Mouse (Mus musculus) MEL (cell line): ENCODE data around the gene Smyd5. TPM values are rescaled to one million over a fixed set of nuclear protein-coding genes. Genes with fewer than 3 reads are reported as not detected.

Experiments
- DNase-seq: peaks from one replicate; pipeline ENCODE4 v3.0.0; 2011; ENCODE audit warnings: low read depth, low spot score
- H3K27ac ChIP-seq: 2 replicates; pipeline ENCODE4 v1.5.1; 2012; ENCODE audit warnings: low read depth, mild to moderate bottlenecking, control low read depth, low read length, moderate library complexity; ENCODE audit not compliant: control insufficient read depth
- H3K27me3 ChIP-seq, 2 experiments: fragments of 150-350 bp in 1 of 2; sonication (generic) in 1 of 2; 2 replicates each; pipeline ENCODE4 v1.6.1; 2012; ENCODE audit warnings: low read length in 2 of 2, mild to moderate bottlenecking in 2 of 2, improper control_type of control experiment in 1 of 2, moderate library complexity in 1 of 2; ENCODE audit not compliant: insufficient read depth in 2 of 2, control insufficient read depth in 1 of 2
- H3K36me3 ChIP-seq, 2 experiments: 2 replicates each; pipeline ENCODE4 v1.6.1; 2012 to 2014; ENCODE audit warnings: low read length in 2 of 2, improper control_type of control experiment in 1 of 2, inconsistent platforms in 1 of 2, mild to moderate bottlenecking in 1 of 2; ENCODE audit not compliant: insufficient read depth in 2 of 2, control insufficient read depth in 1 of 2
- H3K4me1 ChIP-seq, 2 experiments: fragments of 150-350 bp in 1 of 2; sonication (generic) in 1 of 2; 2 replicates each; pipeline ENCODE4 v1.6.1; 2012; ENCODE audit warnings: low read length in 2 of 2, improper control_type of control experiment in 1 of 2, mild to moderate bottlenecking in 1 of 2; ENCODE audit not compliant: insufficient read depth in 2 of 2, control insufficient read depth in 1 of 2
- H3K4me3 ChIP-seq, 2 experiments: fragments of 150-350 bp in 1 of 2; sonication (generic) in 1 of 2; 2 replicates each; pipeline ENCODE4 v1.5.1; 2012; ENCODE audit warnings: low read depth in 2 of 2, low read length in 2 of 2, mild to moderate bottlenecking in 2 of 2, moderate library complexity in 2 of 2, control low read depth in 1 of 2, improper control_type of control experiment in 1 of 2; ENCODE audit not compliant: control insufficient read depth in 1 of 2, insufficient read depth in 1 of 2
- H3K79me2 ChIP-seq: 2 replicates; pipeline ENCODE4 v1.6.1; 2012; ENCODE audit warnings: mild to moderate bottlenecking, low read length, moderate library complexity; ENCODE audit not compliant: control insufficient read depth, poor library complexity, insufficient read depth
- H3K9ac ChIP-seq: 2 replicates; pipeline ENCODE4 v1.6.1; 2012; ENCODE audit warnings: low read depth, mild to moderate bottlenecking, control low read depth, low read length, moderate library complexity; ENCODE audit not compliant: control insufficient read depth, poor library complexity, severe bottlenecking
- H3K9me3 ChIP-seq: fragments of 150-350 bp; sonication (generic); replicated peaks from 2 replicates; pipeline ENCODE4 v1.6.1; 2012; ENCODE audit warnings: mild to moderate bottlenecking, low read length, improper control_type of control experiment, moderate library complexity; ENCODE audit not compliant: insufficient read depth
- BHLHE40 ChIP-seq: IDR thresholded peaks from 2 replicates; pipeline ENCODE4 v1.6.1; 2012; ENCODE audit warnings: low read depth, mild to moderate bottlenecking, inconsistent platforms, low read length, improper control_type of control experiment, borderline replicate concordance
- E2F4 ChIP-seq: IDR thresholded peaks from 2 replicates; pipeline ENCODE4 v1.6.1; 2011; ENCODE audit warnings: low read depth, low read length, improper control_type of control experiment, borderline replicate concordance
- ELF1 ChIP-seq: IDR thresholded peaks from 2 replicates; pipeline ENCODE4 v1.6.1; 2014; ENCODE audit warnings: low read depth, mild to moderate bottlenecking, inconsistent platforms, low read length, improper control_type of control experiment, moderate library complexity
- EP300 ChIP-seq, 2 experiments: IDR thresholded peaks; 2 replicates each; pipeline ENCODE4 v1.6.1; 2011; ENCODE audit warnings: improper control_type of control experiment in 2 of 2, low read length in 2 of 2, low read depth in 1 of 2, mild to moderate bottlenecking in 1 of 2
- GABPA ChIP-seq: IDR thresholded peaks from 2 replicates; pipeline ENCODE4 v1.6.1; 2012; ENCODE audit warnings: low read depth, mild to moderate bottlenecking, inconsistent platforms, low read length, improper control_type of control experiment, moderate library complexity
- JUND ChIP-seq: IDR thresholded peaks from 2 replicates; pipeline ENCODE4 v1.6.1; 2011; ENCODE audit warnings: low read depth, mild to moderate bottlenecking, improper control_type of control experiment, low read length
- KAT2A ChIP-seq: conservative IDR thresholded peaks from 2 replicates; pipeline ENCODE4 v1.6.1; 2012; ENCODE audit warnings: low read depth, low read length, improper control_type of control experiment, inconsistent platforms
- MAFK ChIP-seq: IDR thresholded peaks from 2 replicates; pipeline ENCODE4 v1.6.1; 2011; ENCODE audit warnings: low read depth, mild to moderate bottlenecking, low read length, improper control_type of control experiment, borderline replicate concordance
- MAX ChIP-seq: IDR thresholded peaks from 2 replicates; pipeline ENCODE4 v1.6.1; 2011; ENCODE audit warnings: low read length, improper control_type of control experiment
- MAZ ChIP-seq: IDR thresholded peaks from 2 replicates; pipeline ENCODE4 v1.6.1; 2012; ENCODE audit warnings: low read depth, mild to moderate bottlenecking, inconsistent platforms, low read length, improper control_type of control experiment
- MEF2A ChIP-seq: IDR thresholded peaks from 2 replicates; pipeline ENCODE4 v1.6.1; 2014; ENCODE audit warnings: low read depth, mild to moderate bottlenecking, inconsistent platforms, low read length, improper control_type of control experiment; ENCODE audit not compliant: poor library complexity, insufficient replicate concordance, severe bottlenecking; ENCODE audit errors: extremely low read depth
- MXI1 ChIP-seq: IDR thresholded peaks from 2 replicates; pipeline ENCODE4 v1.6.1; 2011; ENCODE audit warnings: mild to moderate bottlenecking, low read depth, low read length, improper control_type of control experiment
- MYB ChIP-seq: IDR thresholded peaks from 2 replicates; pipeline ENCODE4 v1.6.1; 2011; ENCODE audit warnings: mild to moderate bottlenecking, low read depth, low read length, improper control_type of control experiment
- MYC ChIP-seq: IDR thresholded peaks from 2 replicates; pipeline ENCODE4 v1.6.1; 2011; ENCODE audit warnings: low read depth, mild to moderate bottlenecking, low read length, improper control_type of control experiment, moderate library complexity
- NELFE ChIP-seq: IDR thresholded peaks from 2 replicates; pipeline ENCODE4 v1.6.1; 2011; ENCODE audit warnings: low read depth, low read length, improper control_type of control experiment
- POLR2A ChIP-seq, 2 experiments: IDR thresholded peaks; 2 replicates each; pipeline ENCODE4 v1.6.1; 2011 to 2012; ENCODE audit warnings: low read length in 2 of 2, mild to moderate bottlenecking in 2 of 2, control low read depth in 1 of 2, improper control_type of control experiment in 1 of 2, low read depth in 1 of 2, moderate library complexity in 1 of 2; ENCODE audit not compliant: control insufficient read depth in 1 of 2, insufficient read depth in 1 of 2, poor library complexity in 1 of 2
- POLR2AphosphoS2 ChIP-seq: IDR thresholded peaks from 2 replicates; pipeline ENCODE4 v1.6.1; 2011; ENCODE audit warnings: low read length, improper control_type of control experiment
- POLR2AphosphoS5 ChIP-seq: IDR thresholded peaks from 2 replicates; pipeline ENCODE4 v1.6.1; 2012; ENCODE audit warnings: low read depth, borderline replicate concordance, mild to moderate bottlenecking, inconsistent platforms, low read length, moderate library complexity, mixed read lengths
- RAD21 ChIP-seq: IDR thresholded peaks from 2 replicates; pipeline ENCODE4 v1.6.1; 2011; ENCODE audit warnings: mild to moderate bottlenecking, low read depth, low read length, improper control_type of control experiment
- RCOR1 ChIP-seq: IDR thresholded peaks from 2 replicates; pipeline ENCODE4 v1.6.1; 2012; ENCODE audit warnings: low read depth, mild to moderate bottlenecking, inconsistent platforms, low read length, improper control_type of control experiment
- SIN3A ChIP-seq: IDR thresholded peaks from 2 replicates; pipeline ENCODE4 v1.6.1; 2012; ENCODE audit warnings: low read length, improper control_type of control experiment, inconsistent platforms
- TAL1 ChIP-seq: IDR thresholded peaks from 2 replicates; pipeline ENCODE4 v1.6.1; 2012; ENCODE audit warnings: mild to moderate bottlenecking, inconsistent platforms, low read length, moderate library complexity, mixed read lengths
- TBP ChIP-seq: IDR thresholded peaks from 2 replicates; pipeline ENCODE4 v1.8.0; 2011; ENCODE audit warnings: low read depth, low read length, improper control_type of control experiment
- USF1 ChIP-seq: IDR thresholded peaks from 2 replicates; pipeline ENCODE4 v1.6.1; 2014; ENCODE audit warnings: low read depth, mild to moderate bottlenecking, inconsistent platforms, low read length, improper control_type of control experiment, moderate library complexity
- USF2 ChIP-seq, 2 experiments: IDR thresholded peaks; 2 replicates each; pipeline ENCODE4 v1.6.1; 2011 to 2012; ENCODE audit warnings: improper control_type of control experiment in 2 of 2, low read length in 2 of 2, borderline replicate concordance in 1 of 2, inconsistent platforms in 1 of 2, low read depth in 1 of 2, mild to moderate bottlenecking in 1 of 2; ENCODE audit not compliant: insufficient read depth in 1 of 2
- ZC3H11A ChIP-seq: IDR thresholded peaks from 2 replicates; pipeline ENCODE4 v1.6.1; 2012; ENCODE audit warnings: low read depth, mild to moderate bottlenecking, inconsistent platforms, low read length, improper control_type of control experiment
- ZNF384 ChIP-seq: IDR thresholded peaks from 2 replicates; pipeline ENCODE4 v1.6.1; 2012; ENCODE audit warnings: low read depth, mild to moderate bottlenecking, inconsistent platforms, low read length, improper control_type of control experiment
- polyA plus RNA-seq, 2 experiments: library from polyadenylated mRNA; stranded (reverse) in 1 of 2; unstranded in 1 of 2; fragments of >175 nt in 1 of 2; fragments of >200 nt in 1 of 2; gene quantifications; 2 replicates each; pipeline versions ENCODE4 v1.2.1 to v1.2.4; 2012; ENCODE audit warnings: low replicate concordance in 2 of 2, low read depth in 1 of 2; ENCODE audit not compliant: insufficient read length in 2 of 2, insufficient read depth in 1 of 2, missing spikeins in 1 of 2
- total RNA-seq: library from RNA; depleted of rRNA; stranded (reverse); fragments of 300-350 nt; gene quantifications from 2 replicates; pipeline ENCODE4 v1.2.3, GENCODE M21; 2012

Smyd5 gene
- total and polyA plus RNA-seq, 3 experiments = 102 to 113 TPM; not detected in 1

DNA sequence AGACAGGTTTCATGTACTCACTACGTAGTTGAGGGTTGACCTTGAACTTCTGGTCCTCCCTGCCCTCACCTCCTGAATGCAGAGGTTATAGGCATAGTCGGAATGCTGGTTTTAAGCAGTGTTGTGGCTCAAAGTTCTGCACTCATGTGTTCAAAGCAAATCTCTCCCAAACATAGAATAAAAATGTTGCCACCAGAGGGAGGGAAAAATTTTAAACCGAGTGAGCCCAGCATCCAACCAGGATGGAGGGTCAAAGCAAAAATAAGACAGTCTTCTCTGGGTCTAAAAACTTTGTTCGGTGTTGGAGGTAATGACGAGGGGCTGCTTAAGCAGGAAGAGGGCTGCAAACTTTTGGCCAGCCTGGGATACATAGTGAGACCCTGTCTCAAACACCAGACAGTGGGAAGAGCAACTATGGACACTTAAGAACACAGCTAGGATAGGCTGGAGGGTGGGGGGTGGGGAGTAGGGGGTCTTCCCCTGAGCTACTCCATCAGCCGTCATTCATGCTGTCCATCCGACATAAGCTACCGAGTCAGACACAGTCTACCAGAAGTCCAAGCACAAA, 431 bp upstream of the Smyd5 start:
- DNase-seq = no peak
- Histone ChIP-seq H3K79me2 (peaks cover 37% of the 10 kb centered on the region), H3K4me1 (peaks cover 4 to 17% of the 10 kb centered on the region in 2 experiments), H3K9me3 (no peaks in the 10 kb centered on the region), H3K4me3 (peak overlapping the region; percentile 89 to 94), H3K9ac (peak overlapping the region; percentile 59), H3K27me3 (peaks cover 6 to 17% of the 10 kb centered on the region in 2 experiments), H3K36me3 (peaks cover 0 to 21% of the 10 kb centered on the region in 2 experiments; a peak in 2 of 4 replicates), H3K27ac (no peak overlapping the region)
- TF ChIP-seq POLR2AphosphoS5 (no peak), RAD21 (no peak), USF2 (IDR thresholded peaks at IDR 0.05; ENCODE audit: borderline replicate concordance in 1 of 2, insufficient read depth in 1 of 2, low read depth in 1 of 2, low read length in 2 of 2) (no peak), MAZ (no peak), TBP (no peak), NELFE (no peak), SIN3A (no peak), ZNF384 (no peak), MYB (no peak), MAX (no peak), POLR2A (IDR thresholded peaks at IDR 0.05; ENCODE audit: control insufficient read depth in 1 of 2, insufficient read depth in 1 of 2, low read depth in 1 of 2, low read length in 2 of 2, poor library complexity in 1 of 2) (no peak)

DNA sequence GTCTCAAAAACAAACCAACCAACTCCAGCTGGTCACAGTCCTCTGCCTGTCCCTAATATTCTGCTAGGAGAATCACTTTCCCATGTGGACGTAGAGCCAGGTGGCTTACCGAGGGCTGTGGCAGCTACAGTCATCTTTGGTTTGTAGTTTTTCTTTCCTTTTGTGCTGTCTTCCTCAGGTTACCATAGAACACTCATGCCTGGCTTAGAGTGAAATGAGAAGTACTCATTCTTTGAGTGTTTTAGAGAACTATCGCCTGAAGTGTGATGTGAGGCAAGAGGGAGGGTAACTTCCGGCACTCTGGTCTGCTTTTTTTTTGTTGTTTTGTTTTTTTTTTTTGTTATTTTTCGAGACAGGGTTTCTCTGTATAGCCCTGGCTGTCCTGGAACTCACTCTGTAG, 2.1 kb downstream of the Smyd5 start:
- no peak overlapping the region for H3K4me3 ChIP-seq

More for the DNA sequence above, 2.1 kb downstream of the Smyd5 start:
- TF ChIP-seq MEF2A (no peak), MYC (no peak), RCOR1 (no peak), USF1 (no peak), TAL1 (no peak), EP300 (IDR thresholded peaks at IDR 0.05; ENCODE audit: low read depth in 1 of 2, low read length in 2 of 2) (no peak), GABPA (no peak), POLR2AphosphoS2 (no peak), POLR2AphosphoS5 (no peak), MXI1 (no peak), BHLHE40 (no peak), KAT2A (no peak), TBP (no peak), JUND (no peak), MAFK (no peak), ZC3H11A (no peak), ELF1 (no peak), E2F4 (no peak), SIN3A (no peak)
- Histone ChIP-seq H3K9ac (peak overlapping the region; percentile 7), H3K4me1 (peaks cover 4 to 17% of the 10 kb centered on the region in 2 experiments), H3K36me3 (peaks cover 2 to 21% of the 10 kb centered on the region in 2 experiments; a peak in 3 of 4 replicates), H3K27ac (no peak overlapping the region), H3K79me2 (peaks cover 47% of the 10 kb centered on the region), H3K27me3 (peaks cover 0 to under 1% of the 10 kb centered on the region in 2 experiments; a peak in 1 of 4 replicates), H3K9me3 (no peaks in the 10 kb centered on the region)
- DNase-seq = no peak
